Mouse (Mus musculus) mouse embryonic stem cell (cell line): ENCODE measurements around the gene Ppil6.

Experiments
- in situ Hi-C, 2 experiments: fragments of 300-500 bp; cut with MboI; formaldehyde crosslinking; loops; 1 replicate in 1 of 2; 3 replicates in 1 of 2; pipeline ENCODE4 v1.14.3; 2019 to 2020; ENCODE audit warnings: low sequenced_read_pairs in 2 of 2, low pct_unique_long_range_greater_than_20kb in 1 of 2, mixed read lengths in 1 of 2; ENCODE audit not compliant: unreplicated experiment in 1 of 2

The Ppil6 gene

DNA sequence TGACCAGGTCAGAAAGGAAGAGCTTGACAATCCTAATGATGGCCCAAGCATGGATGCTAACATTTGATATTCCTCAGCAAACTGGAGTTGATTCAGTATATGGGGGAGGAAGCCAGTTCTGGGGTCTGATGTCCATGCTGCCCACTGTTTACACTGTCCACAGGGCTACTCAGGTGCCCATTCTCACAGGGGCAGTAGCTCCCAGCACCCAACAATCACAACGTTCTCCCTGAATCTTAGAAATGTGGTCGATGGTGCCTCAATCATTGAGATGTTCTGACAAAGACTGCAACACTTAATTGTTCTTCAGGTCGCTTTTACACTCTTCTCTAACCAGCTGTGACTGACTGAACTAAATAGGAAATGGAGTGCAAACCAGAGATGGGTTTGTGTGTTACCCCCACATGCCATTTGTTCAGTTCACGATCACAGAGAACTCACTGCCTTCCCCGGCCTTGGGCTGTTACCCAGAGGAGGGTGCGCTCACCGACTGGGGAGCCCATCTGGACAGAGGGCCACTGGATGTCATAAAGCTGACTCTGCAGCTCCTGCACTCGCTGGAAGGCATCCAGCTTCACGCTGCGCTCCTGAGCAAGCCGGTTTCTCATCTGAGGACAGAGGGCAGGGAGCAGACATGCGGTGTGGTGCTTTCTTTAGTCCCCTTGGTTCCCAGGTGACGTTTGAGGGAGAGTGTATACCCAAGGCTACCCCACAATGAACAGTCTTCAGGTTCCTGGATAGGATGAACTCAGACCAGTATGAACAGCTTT lies 56.3 kb downstream of the Ppil6 start:
- in situ Hi-C loops: no loop called here

DNA sequence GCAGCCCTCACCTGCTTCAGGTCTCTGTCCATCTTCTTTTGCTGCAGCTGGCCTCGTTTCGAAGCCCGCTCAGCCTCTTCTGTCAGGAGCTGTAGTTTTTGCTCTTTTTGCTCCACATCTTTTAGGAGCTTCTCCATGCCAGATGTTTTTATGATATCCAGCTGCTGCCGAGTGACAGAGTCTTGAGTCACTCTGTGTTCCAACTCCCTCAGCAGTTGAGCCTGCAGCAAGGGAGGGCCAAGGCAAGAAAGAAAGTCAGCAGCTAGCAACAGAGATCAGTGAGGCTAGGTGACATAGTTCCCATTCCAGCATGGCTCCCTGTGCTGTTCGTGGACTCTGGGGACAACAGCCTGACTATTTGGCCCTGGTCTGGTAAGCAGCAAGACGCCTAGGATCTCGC lies 60.5 kb downstream of the Ppil6 start:
- in situ Hi-C loops: no loop called here

- in situ Hi-C loops: no loop called here
Observed at GRCm38 (mm10) chr10:41552319-41552718, 62.1 kb downstream of the Ppil6 start.

DNA sequence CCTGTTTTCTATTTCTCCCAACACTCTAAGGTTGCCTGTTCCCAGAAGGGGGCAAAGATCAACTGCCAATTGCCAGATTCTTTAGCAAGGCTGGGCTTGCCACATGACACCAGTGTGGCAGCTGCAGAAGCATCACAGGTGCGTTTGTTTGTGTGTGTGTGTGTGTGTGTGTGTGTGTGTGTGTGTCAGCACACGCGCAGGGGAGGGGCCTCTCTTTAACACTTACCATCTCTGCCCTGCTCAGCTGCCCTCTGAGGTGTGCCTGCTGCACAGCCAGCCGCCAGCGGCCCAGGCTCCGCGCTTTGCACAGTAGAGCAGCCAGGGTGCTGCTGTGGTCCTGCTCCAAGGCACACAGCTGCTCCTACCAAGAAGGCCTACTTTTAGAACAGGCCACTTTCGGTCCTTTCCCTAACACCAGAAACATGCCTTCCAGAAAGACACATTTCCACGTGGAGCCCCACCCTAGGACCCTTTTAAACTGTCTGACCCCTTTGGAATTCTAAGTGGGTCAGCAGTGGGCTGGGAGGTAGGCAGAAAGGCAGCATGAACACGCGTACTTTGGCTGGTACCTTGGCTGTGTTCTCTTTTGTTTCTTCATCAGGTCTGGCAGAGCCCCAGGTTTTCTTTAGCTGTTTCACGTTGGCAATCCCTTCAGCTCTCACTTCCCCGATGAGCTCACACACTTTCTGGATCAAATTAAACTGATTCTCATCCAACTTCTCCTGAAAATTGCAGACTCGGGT lies 62.8 kb downstream of the Ppil6 start:
- in situ Hi-C loops: no loop called here

DNA sequence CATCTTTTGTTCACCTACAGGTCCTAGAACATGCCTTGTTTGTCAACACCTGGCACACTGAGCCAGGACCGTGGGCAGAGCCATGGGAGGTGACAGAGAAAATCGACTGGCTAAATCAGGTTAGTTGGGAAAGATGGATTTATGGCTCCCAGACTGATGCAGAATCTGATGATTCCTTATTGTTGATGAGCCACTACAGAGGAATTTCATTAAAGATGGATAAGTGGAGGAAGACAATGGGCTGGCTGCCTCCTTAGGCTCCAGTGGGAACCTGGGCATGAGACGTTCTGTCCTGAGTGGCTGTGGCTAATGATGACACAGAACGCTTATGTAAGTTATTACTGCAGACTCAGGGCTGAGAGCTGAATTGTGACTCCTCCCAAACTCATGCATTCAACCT lies 63.5 kb downstream of the Ppil6 start:
- in situ Hi-C loops: no loop called here

GRCm38 (mm10) chr10:41555081-41555480 lies 64.8 kb downstream of the Ppil6 start:
- in situ Hi-C loops: no loop called here

DNA sequence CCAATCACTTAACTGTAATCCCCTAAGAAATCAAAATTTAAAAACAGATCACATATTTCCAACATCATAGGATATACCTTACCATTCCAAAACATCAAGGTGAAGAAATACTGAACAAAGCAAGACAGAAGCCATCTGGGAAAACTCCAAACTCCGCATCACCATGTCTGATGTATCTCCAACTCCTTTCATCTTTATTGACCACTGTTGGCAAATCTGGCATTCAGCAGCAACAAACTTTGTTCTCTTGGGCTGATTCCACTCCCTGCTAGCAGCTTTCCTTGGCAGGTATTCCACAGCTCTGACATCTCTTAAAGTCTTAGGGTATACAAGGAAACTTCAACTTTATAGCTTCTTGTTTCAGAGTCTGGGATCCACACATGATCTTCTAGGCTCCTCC lies 68.2 kb downstream of the Ppil6 start:
- in situ Hi-C loops: no loop called here

DNA sequence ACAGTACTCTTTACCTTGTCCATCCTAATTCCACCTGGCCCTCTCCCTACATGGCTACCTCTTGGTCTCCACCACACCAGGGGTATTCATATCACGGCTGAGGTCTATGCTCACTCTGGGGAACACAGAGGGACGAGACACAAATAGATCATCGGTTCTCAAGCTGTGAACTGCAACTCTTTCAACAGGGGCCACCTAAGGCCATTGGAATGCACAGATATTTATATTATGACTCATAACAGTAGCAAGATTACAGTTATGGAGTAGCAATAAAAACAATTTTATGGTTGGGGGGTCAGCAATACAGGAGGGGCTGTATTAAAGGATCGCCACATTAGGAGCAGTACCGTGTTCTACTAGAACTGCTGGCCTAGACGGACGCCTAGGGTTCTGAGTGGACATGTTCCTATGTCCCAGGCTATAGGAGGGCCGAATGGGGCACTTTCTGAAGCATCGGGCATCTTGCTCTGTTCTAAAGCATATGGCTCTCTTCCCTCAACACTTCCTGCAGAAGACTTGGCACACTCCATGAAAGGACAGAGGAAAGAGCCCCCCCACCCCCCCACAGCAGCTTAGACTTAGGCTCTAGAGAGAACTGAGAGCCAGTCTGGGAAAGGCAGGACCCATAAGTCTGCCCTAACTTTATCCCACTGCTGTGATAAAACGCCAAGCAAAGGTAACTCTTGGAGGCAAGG lies 71.6 kb downstream of the Ppil6 start:
- in situ Hi-C loops: no loop called here
